Mouse (Mus musculus) heart, embryonic 15.5 days (tissue): ENCODE measurements around the gene Stap1. TPM values are rescaled to one million over a fixed set of nuclear protein-coding genes. Genes with fewer than 3 reads are reported as not detected.

ENCODE experiments used
- ATAC-seq: fragments of 200-750 bp; cut with Nextera tagmentation; replicated peaks from 2 replicates; pipeline ENCODE4 v1.8.0; 2017; ENCODE audit warnings: low read depth, moderate TSS enrichment; ENCODE audit not compliant: insufficient number of reproducible peaks, insufficient read depth, low FRiP score
- H3K27ac ChIP-seq: fragments of 300-500 bp; sonication (generic); 2 replicates; pipeline ENCODE4 v1.5.1; 2015; ENCODE audit warnings: mild to moderate bottlenecking, inconsistent platforms
- H3K27me3 ChIP-seq: fragments of 300-500 bp; sonication (generic); 2 replicates; pipeline ENCODE4 v1.6.1; 2015; ENCODE audit warnings: inconsistent platforms
- H3K36me3 ChIP-seq: fragments of 300-500 bp; sonication (generic); 2 replicates; pipeline ENCODE4 v1.6.1; 2015; ENCODE audit warnings: mild to moderate bottlenecking, inconsistent platforms
- H3K4me1 ChIP-seq: fragments of 300-500 bp; sonication (generic); replicated peaks from 2 replicates; pipeline ENCODE4 v1.6.1; 2015; ENCODE audit warnings: inconsistent platforms
- H3K4me2 ChIP-seq: fragments of 300-500 bp; sonication (generic); 2 replicates; pipeline ENCODE4 v1.6.1; 2015; ENCODE audit warnings: inconsistent platforms, mild to moderate bottlenecking, moderate library complexity
- H3K4me3 ChIP-seq: fragments of 300-500 bp; sonication (generic); 2 replicates; pipeline ENCODE4 v1.5.1; 2015; ENCODE audit warnings: mild to moderate bottlenecking, inconsistent platforms
- H3K9ac ChIP-seq: fragments of 300-500 bp; sonication (generic); 2 replicates; pipeline ENCODE4 v1.6.1; 2015; ENCODE audit warnings: mild to moderate bottlenecking, inconsistent platforms
- H3K9me3 ChIP-seq: fragments of 300-500 bp; sonication (generic); replicated peaks from 2 replicates; pipeline ENCODE4 v1.6.1; 2016; ENCODE audit warnings: inconsistent platforms
- polyA plus RNA-seq: library from polyadenylated mRNA; unstranded; fragments of >200 nt; fragmentation: Nextera tagmentation; extraction: Ambion mirVana; gene quantifications from 2 replicates; pipeline ENCODE4 v1.2.1, GENCODE M21; 2015

Gene Stap1
- polyA plus RNA-seq, 1 experiment from 2014 or later, result 0.34 TPM

GRCm38 (mm10) chr5:86129828-86130227 lies 58.3 kb downstream of the Stap1 start:
- H3K27ac ChIP-seq, result no peak overlapping the region
- no peaks in the 10 kb centered on the region for H3K9me3 ChIP-seq
- H3K27me3 ChIP-seq, result no peaks in the 10 kb centered on the region
- no peak overlapping the region for H3K9ac ChIP-seq
- no peaks in the 10 kb centered on the region for H3K4me1 ChIP-seq
- ATAC-seq, result no peak
- H3K4me2 ChIP-seq, result no peak overlapping the region
- H3K4me3 ChIP-seq, result no peak overlapping the region
- peaks cover 12% of the 10 kb centered on the region; the same call in 1 of the 2 replicates for H3K36me3 ChIP-seq

Other genes with a start within 250 kb of the Stap1 start
- 22.0 and 23.1 TPM in 2 replicates for gene Cenpc1, start 6.2 kb upstream of the Stap1 start, polyA plus RNA-seq
- 6.6 and 7.1 TPM in 2 replicates for gene Uba6, start 101.1 kb downstream of the Stap1 start, polyA plus RNA-seq
- not detected in 2 replicates for gene Gnrhr, start 126.2 kb downstream of the Stap1 start, polyA plus RNA-seq
- not detected in 2 replicates for gene Tmprss11c, start 217.6 kb downstream of the Stap1 start, polyA plus RNA-seq